Mouse (Mus musculus): ENCODE results near the gene Hoxa1. TPM values are rescaled to one million over a fixed set of nuclear protein-coding genes. Genes with fewer than 3 reads are reported as not detected.

The Hoxa1 gene
- polyA plus RNA-seq, 2 experiments: 0.33 to 0.47 TPM

DNA sequence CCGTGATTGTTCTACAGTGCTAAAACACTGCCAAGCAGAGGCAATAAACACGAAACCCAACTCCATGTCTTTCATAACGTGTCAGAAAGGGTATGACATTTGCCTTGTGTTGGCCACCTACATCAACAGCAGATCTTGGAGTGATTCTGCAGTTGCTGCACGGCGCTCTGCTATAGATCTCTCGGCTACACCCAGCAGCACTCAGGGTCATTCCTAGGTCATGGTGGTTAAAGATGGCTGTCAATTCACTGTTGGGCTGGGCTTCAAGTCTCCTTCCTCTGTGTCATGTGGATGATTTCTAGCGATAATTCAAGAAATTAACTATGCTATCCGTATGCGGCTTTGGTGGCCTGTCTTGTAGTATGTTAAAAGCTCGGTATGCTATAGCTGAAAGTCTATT is 19.5 kb downstream of the Hoxa1 start:
- Histone ChIP-seq H3K4me3 (ENCODE audit: insufficient read depth in 1 of 2, low read depth in 2 of 2, low read length in 2 of 2) (no peak overlapping the region), H3K9me3 (ENCODE audit: control insufficient read depth, low read length) (no peaks in the 10 kb centered on the region), H3K4me1 (replicated peaks; ENCODE audit: control insufficient read depth in 2 of 2, insufficient read depth in 2 of 2, low read length in 1 of 2) (no peaks in the 10 kb centered on the region), H3K9ac (replicated peaks) (no peak overlapping the region), H3K27me3 (ENCODE audit: control insufficient read depth, insufficient read depth, low read length) (no peaks in the 10 kb centered on the region), H3K27ac (no peak overlapping the region), H3K4me2 (ENCODE audit: low read depth) (no peak overlapping the region), H3K36me3 (replicated peaks; ENCODE audit: control insufficient read depth, insufficient read depth, low read depth) (no peaks in the 10 kb centered on the region)
- no peak for TF ChIP-seq CTCF (IDR thresholded peaks at IDR 0.05; ENCODE audit: low read depth)
- no peak for TF ChIP-seq EP300 (IDR thresholded peaks at IDR 0.05; ENCODE audit: low read depth)
- no peak for ATAC-seq (ENCODE audit: insufficient read depth)
- DNase-seq (ENCODE audit: low read depth in 3 of 3, low spot score in 3 of 3): no peak
- WGBS (ENCODE audit: insufficient replicate concordance): 63% methylated on average over 10 of the region's 10 CpGs

DNA sequence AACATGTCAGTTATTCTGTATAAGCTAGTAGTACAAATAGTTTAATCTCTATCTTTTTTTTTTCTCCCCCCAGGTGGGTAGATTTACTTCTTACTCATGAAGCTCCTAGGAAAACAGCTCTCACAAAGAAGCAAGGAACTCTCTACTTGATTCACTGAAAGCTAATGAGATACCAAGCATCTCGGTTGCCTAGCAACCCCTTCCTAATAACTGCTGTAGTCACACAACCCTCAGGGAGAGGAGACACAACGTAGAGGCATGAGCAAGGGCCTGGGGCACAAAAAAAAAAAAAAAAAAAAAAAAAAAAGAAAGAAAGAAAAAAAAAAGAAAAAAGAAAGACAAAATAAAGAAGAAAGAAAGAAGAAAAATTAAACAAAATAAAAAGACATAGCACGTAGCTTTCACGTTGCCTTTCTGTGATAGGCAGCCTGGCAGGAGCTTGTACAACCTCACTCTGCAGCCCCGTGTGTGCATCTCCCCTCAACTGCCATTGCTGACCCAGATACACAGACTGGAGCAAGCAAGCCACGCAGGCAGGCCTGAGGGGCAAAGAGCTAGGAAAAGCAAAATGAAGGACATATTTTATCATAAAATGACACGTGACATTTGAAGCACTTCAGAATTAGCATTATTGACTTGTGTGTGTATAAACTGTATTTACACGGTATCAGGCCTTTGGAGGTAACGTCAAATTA is 20.1 kb downstream of the Hoxa1 start:
- DNase-seq (ENCODE audit: low read depth in 3 of 3, low spot score in 3 of 3): no peak
- Histone ChIP-seq H3K9me3 (ENCODE audit: control insufficient read depth, low read length) (no peaks in the 10 kb centered on the region), H3K4me1 (replicated peaks; ENCODE audit: control insufficient read depth in 2 of 2, insufficient read depth in 2 of 2, low read length in 1 of 2) (no peaks in the 10 kb centered on the region), H3K4me2 (ENCODE audit: low read depth) (no peak overlapping the region), H3K4me3 (ENCODE audit: insufficient read depth in 1 of 2, low read depth in 2 of 2, low read length in 2 of 2) (no peak overlapping the region), H3K27me3 (ENCODE audit: control insufficient read depth, insufficient read depth, low read length) (no peaks in the 10 kb centered on the region; the same call in 1 of the 2 replicates), H3K27ac (no peak overlapping the region), H3K9ac (replicated peaks) (no peak overlapping the region), H3K36me3 (replicated peaks; ENCODE audit: control insufficient read depth, insufficient read depth, low read depth) (no peaks in the 10 kb centered on the region)
- no peak for ATAC-seq (ENCODE audit: insufficient read depth)
- TF ChIP-seq CTCF (IDR thresholded peaks at IDR 0.05; ENCODE audit: low read depth): no peak
- no peak for TF ChIP-seq EP300 (IDR thresholded peaks at IDR 0.05; ENCODE audit: low read depth)
- 63% methylated on average over 9 of the region's 9 CpGs for WGBS (ENCODE audit: insufficient replicate concordance)

DNA sequence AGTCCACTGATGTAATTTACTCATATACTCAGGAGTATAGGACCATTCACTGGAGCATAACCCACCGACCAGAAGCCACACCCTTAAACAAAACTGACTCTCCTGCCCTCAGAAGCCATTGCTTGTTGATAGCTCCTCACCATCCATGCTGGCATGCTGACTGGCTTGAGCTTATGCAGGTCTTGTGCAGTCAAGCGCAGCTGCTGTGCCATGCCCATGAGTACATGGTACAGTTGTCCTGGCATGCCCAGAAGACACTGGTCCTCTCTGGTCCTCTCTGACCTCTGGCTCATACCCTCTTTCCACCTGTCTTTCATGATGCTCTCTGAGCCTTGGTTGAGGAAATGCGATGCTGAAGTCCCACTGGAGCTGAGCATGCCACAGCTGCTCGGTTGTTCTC is 34.4 kb downstream of the Hoxa1 start:
- WGBS (ENCODE audit: insufficient replicate concordance): 58% methylated on average over 4 of the region's 4 CpGs
- no peaks in the 10 kb centered on the region for H3K27me3 ChIP-seq (ENCODE audit: control insufficient read depth, insufficient read depth, low read length)
- DNase-seq (ENCODE audit: low read depth in 3 of 3, low spot score in 3 of 3) (no peak), ATAC-seq (ENCODE audit: insufficient read depth) (no peak)
- H3K4me3 ChIP-seq (ENCODE audit: insufficient read depth in 1 of 2, low read depth in 2 of 2, low read length in 2 of 2): no peak overlapping the region
- no peaks in the 10 kb centered on the region for H3K4me1 ChIP-seq (replicated peaks; ENCODE audit: control insufficient read depth in 2 of 2, insufficient read depth in 2 of 2, low read length in 1 of 2)
- H3K27ac ChIP-seq: no peak overlapping the region
- no peak overlapping the region for H3K9ac ChIP-seq (replicated peaks)
- H3K36me3 ChIP-seq (replicated peaks; ENCODE audit: control insufficient read depth, insufficient read depth, low read depth): no peaks in the 10 kb centered on the region
- H3K4me2 ChIP-seq (ENCODE audit: low read depth): no peak overlapping the region
- TF ChIP-seq EP300 (IDR thresholded peaks at IDR 0.05; ENCODE audit: low read depth): no peak
- TF ChIP-seq CTCF (IDR thresholded peaks at IDR 0.05; ENCODE audit: low read depth): no peak
- no peaks in the 10 kb centered on the region for H3K9me3 ChIP-seq (ENCODE audit: control insufficient read depth, low read length)

DNA sequence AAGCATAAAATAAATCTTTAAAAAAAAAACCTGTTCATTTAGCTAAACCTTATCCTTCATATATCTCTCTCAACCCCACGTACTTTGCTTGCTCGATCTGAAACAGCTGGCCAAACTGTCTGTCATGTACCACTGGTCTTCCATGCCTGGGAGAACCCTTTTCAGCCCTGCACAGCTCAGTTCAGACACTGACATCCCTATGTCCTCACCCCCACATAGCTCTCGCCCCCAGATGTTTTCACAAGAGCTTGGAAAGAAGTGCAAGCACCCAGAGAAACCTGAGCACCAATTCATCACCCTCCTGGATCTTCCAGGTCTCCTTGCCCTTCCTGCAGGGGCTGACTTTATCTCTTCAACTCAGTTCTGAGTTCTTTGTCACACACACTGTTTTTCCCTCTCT is 36.9 kb downstream of the Hoxa1 start:
- Histone ChIP-seq H3K9ac (replicated peaks) (no peak overlapping the region), H3K27me3 (ENCODE audit: control insufficient read depth, insufficient read depth, low read length) (no peaks in the 10 kb centered on the region), H3K4me1 (replicated peaks; ENCODE audit: control insufficient read depth in 2 of 2, insufficient read depth in 2 of 2, low read length in 1 of 2) (no peaks in the 10 kb centered on the region), H3K4me2 (ENCODE audit: low read depth) (no peak overlapping the region), H3K4me3 (ENCODE audit: insufficient read depth in 1 of 2, low read depth in 2 of 2, low read length in 2 of 2) (no peak overlapping the region), H3K27ac (no peak overlapping the region), H3K9me3 (ENCODE audit: control insufficient read depth, low read length) (no peaks in the 10 kb centered on the region), H3K36me3 (replicated peaks; ENCODE audit: control insufficient read depth, insufficient read depth, low read depth) (no peaks in the 10 kb centered on the region)
- no peak for DNase-seq (ENCODE audit: low read depth in 3 of 3, low spot score in 3 of 3)
- TF ChIP-seq EP300 (IDR thresholded peaks at IDR 0.05; ENCODE audit: low read depth) (no peak), CTCF (IDR thresholded peaks at IDR 0.05; ENCODE audit: low read depth) (no peak)
- no peak for ATAC-seq (ENCODE audit: insufficient read depth)
- WGBS (ENCODE audit: insufficient replicate concordance): 31% methylated on average over 3 of the region's 3 CpGs

DNA sequence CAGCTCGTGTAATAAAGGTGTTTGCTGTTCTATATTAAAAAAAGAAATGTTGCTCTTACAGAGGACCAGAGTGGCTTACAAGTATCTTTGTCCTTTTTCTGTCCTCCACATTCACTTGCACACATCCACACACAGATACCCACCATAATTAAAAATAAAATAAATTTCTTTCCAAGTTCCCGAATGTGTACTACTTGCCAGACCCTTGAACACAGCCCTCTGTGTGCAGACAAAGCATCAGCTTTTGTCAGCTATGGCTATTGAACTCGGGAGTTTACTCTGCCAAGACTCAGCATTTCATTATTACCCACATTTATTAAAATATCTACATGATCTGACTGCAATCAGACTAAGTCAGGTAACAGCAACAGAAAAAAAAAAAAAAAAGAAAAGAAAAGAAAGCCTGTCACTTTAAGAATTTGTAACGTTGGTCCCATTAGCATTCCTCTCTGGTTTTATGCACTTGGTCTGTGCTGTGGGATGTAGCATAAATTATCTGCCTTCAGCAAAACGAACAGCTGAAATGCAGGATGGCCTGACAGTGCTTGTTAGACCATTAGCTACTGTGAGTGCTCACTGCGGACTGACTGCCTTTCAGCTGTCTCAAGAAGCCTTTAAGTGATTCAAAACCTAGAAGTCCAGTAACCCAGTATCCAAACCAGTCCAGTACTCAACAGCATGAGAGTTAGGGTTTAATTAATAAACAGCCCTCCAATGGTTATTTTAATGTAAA is 39.0 kb downstream of the Hoxa1 start:
- 32% methylated on average over 6 of the region's 6 CpGs for WGBS (ENCODE audit: insufficient replicate concordance)
- ATAC-seq (ENCODE audit: insufficient read depth) (no peak), DNase-seq (ENCODE audit: low read depth in 3 of 3, low spot score in 3 of 3) (no peak)
- Histone ChIP-seq H3K9me3 (ENCODE audit: control insufficient read depth, low read length) (no peaks in the 10 kb centered on the region), H3K27ac (no peak overlapping the region), H3K4me2 (ENCODE audit: low read depth) (no peak overlapping the region), H3K36me3 (replicated peaks; ENCODE audit: control insufficient read depth, insufficient read depth, low read depth) (no peaks in the 10 kb centered on the region), H3K27me3 (ENCODE audit: control insufficient read depth, insufficient read depth, low read length) (no peaks in the 10 kb centered on the region), H3K9ac (replicated peaks) (no peak overlapping the region), H3K4me1 (replicated peaks; ENCODE audit: control insufficient read depth in 2 of 2, insufficient read depth in 2 of 2, low read length in 1 of 2) (no peaks in the 10 kb centered on the region), H3K4me3 (ENCODE audit: insufficient read depth in 1 of 2, low read depth in 2 of 2, low read length in 2 of 2) (no peak overlapping the region)
- TF ChIP-seq CTCF (IDR thresholded peaks at IDR 0.05; ENCODE audit: low read depth) (no peak), EP300 (IDR thresholded peaks at IDR 0.05; ENCODE audit: low read depth) (no peak)
